Mouse (Mus musculus): ENCODE results near the gene Atp2b4.
"Not testable (repeated sequence)": the region's sequence is repeated elsewhere in the genome, so short reads cannot be mapped to it uniquely, and the experiment has no call there.

The Atp2b4 gene

DNA sequence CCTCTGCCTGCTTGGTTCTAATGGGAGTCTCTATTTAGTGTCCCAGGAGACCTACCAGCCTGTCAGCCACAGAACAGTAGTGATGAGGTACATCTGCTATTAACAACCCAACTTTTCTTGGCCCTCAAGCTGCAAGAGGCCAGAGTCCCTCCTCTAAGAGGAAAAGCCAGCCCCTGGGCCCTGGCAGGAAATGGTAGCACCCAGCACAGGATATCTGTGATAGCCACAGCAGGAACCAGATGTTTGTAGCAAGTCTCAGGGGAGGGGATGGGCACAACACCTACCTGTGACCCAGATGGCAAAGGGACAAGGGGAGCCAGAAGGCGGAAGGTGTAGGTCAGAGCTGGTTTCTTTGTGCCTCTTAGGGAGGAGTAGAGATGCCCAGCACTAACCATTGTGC is 106.0 kb downstream of the Atp2b4 start:
- no peak for DNase-seq (ENCODE audit: low spot score in 2 of 2)

DNA sequence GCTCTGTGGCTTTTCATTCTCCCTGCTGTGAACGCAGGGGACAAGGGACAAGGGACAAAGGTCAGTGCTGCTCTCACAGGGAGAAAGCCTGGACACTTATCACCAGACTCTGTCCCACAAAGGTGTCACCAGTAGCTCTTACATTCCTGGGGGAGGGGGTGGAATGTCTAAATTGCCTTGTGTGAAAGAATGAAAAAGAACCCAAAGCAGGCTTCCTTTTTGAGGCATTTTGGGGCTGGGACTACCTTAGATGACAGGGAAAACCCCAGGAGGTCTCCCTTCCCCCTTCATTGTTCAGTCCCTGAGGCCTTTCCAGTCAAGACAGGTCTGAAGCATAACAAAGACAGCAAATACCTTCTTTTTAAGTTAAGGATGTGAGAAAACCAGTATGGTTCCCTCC is 106.5 kb downstream of the Atp2b4 start:
- no peak for DNase-seq (ENCODE audit: low spot score in 2 of 2)

DNA sequence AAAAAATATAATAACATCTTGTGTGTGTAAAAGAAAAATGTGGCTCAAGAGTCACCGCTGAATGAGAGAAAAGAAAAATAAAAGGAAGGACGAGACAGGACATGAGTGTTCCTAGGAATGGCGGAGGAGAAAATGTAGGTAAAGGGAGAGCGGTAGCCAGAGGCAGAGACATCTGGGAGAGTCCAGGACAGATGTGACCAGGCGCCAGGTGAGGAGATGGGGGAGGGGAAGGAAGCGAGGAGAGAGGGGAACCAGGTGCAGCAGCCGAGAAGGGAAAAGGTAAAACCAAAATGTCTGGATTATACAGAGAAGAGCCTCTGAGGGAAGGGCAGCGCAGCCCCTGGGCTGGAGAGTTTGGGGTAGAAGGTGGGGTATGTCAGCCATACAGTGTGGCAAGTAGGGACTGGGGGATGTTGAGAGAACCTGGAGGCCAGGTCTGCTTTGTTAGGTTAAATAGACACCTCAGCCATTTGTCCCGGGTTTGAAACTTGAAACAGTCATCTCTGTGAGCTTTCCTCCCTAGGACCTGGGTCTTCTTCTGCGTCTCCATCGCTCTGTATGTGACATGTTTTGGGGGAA is 107.2 kb downstream of the Atp2b4 start:
- DNase-seq (ENCODE audit: low spot score in 2 of 2) = no peak

DNA sequence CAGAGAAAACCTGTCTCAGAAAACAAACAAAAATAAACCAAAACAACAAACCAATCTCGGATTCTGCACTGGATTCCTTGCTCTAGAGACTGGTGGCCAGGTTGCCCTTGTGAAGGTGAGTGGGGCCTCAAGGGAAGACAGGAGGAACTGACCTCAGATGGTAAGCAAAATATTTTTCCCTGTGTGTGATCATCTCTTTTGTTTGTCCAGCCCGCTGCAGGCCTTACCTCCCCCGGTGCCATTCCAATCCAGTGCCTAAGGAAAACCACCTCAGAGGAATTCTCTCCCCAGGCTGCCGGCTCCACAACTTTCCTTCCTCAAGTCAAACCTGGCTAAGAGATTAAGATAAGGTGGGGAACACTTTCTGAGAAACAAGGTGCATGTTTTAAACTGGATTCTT is 108.6 kb downstream of the Atp2b4 start:
- DNase-seq (ENCODE audit: low spot score in 2 of 2) = no peak

DNA sequence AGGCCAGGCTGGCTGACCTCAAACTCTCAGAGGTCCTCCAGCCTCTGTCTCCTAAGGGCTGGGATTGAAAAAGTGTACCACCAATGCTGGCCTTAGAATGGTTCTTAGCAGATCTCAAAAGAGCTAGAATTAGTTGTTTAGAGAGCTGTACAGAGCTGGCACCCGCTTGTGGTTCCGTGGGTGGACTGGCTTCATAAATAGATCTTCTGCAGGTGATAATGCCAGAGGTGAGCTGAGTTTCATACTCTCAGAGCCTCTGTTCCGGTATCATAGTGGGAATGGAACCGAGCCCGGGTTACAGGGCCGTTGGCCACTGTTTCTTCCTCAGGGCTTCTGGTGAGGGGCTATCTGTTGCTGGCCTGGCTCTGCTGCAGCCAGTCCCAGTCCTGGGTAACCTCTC is 109.8 kb downstream of the Atp2b4 start:
- no peak for DNase-seq (ENCODE audit: low spot score in 2 of 2)

DNA sequence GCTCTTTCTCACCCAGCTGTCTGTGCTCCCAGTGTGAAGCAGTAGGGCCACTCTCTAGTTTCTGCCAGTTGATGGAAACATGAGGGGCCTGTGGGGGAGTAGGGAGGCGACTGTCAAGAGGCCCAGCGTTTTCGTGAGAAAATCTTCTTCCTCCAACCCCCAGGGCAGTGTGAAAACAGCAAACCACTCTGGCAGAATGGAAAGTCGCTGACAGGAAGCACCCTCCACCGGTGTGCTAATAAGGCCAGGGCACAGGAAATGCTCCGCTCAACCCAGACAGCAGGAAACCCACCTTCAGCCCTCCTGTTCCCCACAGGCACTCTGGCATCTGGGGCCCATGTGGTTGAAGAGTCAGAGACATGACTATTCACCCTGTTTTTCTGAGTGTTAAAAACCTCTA is 110.9 kb downstream of the Atp2b4 start, which contains the start of gene Lax1:
Lax1 (minus strand) TSS at position 212 of the 400 bp plus-strand sequence.
- DNase-seq (ENCODE audit: low spot score in 2 of 2) = no peak

DNA sequence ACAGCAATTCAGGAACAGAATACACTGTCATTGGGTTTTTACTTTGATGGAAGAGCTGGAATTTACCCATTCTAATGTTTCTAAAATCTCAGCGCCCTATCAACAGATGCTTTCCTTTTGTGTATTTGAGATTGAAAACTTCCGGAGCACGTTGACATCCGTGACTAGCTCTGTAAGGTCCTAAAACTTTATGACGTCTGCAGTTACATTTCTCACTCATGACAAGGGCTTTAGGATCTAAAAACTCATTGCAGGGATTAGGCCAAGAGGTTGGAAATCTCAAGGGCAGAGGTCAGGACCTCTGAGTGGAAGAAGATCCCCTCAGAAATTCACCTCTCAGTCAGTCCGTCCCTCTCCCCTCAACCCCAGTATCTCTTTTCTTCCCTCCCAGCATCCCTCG is 112.5 kb downstream of the Atp2b4 start:
- DNase-seq (ENCODE audit: low spot score in 2 of 2) = no peak

DNA sequence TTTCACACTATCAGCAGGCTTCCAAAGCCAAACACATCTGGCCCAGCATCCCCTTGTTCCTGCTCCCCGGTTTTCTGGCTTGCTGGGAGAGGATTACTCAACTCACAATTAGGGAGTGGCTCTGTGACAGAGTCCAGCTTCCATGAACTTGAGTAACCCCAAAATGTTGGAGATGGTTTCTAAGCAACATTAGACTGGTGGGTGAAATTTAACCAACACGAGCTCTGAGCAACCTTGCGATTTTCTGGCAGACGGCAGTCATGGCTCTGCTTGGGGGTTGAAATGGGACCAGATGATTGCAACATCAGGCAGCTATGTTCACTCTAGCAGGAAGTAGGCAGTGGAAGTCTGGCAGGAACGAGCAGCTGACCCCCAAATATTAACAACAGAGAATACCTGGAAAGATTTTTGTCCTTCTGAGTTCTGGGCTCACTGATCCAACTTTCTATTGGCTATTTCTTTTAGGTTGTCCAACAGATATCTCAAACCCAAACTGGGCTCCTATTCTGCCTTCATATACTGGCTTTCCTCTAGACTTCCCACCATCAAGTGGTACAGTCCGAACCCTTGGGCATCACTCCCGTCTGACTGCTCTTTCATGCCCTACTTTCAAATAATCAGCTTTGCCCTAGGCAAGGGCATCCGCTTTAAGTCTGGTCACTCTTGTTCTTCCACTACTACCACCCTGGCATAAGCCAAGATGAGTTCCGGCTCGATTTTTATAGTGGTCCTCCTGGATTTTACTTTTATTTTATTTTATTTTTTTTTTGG is 114.9 kb downstream of the Atp2b4 start:
- DNase-seq (ENCODE audit: low spot score in 2 of 2) = no peak

DNA sequence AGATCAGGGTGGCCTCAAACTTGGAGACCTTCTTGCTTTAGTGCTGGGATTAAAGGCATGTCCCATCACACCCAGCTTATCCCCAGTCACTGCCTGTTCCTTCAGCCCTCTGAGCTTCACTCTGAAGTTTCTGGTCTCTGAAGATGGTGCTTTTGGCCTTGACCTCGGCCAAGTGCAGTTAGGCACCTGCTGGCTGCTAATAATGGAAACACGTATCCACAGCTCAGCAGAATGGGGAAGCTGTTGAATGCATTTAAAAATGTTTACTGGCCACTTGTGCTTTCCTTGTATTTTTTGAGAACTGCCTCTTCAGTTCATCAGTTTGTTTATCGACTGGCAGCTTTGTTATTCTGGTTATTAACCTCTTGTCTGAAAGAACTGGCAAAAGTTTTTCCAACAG is 129.0 kb downstream of the Atp2b4 start:
- DNase-seq (ENCODE audit: low spot score in 2 of 2) = no peak

DNA sequence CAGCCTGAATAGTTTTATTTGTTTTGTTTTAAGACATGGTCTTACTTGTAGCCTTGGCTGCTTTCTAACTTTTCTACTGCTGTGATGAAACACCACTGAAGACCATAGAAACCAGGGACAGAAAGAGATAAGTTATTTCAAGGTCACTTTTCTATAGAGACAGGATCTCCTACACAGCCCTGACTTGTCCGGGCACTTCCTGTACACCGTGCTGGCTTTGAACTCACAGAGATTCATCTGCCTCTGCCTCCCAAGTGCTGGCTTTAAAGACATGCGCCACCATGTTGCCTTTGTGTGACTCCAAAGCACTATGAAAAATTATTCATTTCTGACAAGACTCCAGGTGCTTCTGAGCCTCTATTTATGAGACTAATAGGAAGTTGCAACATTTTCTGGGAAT is 129.6 kb downstream of the Atp2b4 start:
- DNase-seq (ENCODE audit: low spot score in 2 of 2) = no peak

DNA sequence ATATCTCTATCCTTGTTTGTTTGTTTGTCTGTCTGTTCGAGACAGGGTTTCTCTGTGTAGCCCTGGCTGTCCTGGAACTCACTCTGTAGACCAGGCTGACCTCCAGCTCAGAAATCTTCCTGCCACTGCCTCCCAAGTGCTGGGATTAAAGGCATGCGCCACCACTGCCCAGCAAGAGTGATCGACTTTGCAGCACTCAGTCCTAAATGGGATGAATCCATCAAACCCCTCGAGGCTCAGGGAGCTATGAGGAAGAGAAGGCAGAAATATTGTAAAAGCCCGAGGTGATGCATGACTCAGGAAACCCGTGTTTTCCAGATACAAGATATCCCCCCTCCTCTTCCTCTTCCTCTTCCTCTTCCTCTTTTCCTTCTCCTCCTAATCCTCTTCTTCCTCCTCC is 130.1 kb downstream of the Atp2b4 start:
- no peak for DNase-seq (ENCODE audit: low spot score in 2 of 2)

DNA sequence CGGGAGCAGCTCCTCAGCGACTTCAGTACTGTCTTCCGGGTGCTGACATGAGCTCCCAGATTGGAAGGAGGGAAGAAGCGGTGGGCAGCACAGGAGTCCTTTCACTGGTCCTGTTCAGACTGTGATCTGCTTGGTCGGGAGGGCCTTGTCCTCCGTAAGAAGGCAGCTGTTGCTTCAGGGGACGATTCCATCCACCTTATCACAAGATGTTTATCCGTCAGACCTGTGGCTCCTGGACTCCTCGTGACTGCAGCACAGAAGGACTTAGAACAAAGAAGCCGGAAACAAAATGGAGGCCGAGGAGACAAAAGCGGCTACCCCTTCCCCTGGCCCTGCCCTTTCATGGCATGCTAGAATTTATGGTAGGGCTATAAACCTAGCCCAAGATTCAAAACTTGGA is 130.7 kb downstream of the Atp2b4 start:
- DNase-seq (ENCODE audit: low spot score in 2 of 2) = no peak

DNA sequence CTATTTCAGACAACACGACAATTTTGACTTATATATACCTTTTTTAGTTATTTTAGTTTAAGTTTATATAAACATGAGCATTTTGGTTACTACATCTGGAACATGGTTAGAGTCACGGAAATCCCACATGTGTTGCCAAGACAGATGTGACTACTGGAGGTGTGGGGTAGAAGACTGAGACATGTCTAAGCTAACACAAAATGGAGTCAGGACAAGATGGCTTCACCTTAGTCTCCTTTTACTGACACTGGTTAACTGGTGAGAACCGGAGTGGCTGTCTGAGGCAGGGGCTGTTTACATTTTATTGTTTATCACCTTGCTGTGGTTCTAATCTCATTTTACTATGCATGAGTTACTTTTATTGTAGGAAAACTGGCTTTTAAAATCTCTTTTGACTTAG is 132.2 kb downstream of the Atp2b4 start:
- DNase-seq (ENCODE audit: low spot score in 2 of 2) = no peak

DNA sequence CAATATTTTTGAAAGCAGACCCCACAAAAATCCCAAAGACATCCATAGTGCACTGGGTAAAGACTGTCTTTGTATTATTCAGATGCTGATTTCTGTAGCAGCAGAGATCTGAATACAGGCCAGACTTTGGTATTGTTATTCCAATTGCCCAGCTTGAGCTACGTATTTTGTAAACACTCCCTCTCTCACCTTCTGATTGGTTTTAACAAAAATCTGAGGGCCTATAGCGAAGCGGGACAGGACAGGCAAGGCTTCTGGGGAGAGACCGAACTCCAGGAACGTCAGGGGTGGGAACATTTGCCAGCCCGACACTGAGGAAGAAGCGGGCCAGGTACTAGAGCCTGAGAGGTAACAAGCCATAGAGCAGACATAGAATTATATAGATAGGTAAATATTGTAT is 133.1 kb downstream of the Atp2b4 start:
- no peak for DNase-seq (ENCODE audit: low spot score in 2 of 2)

DNA sequence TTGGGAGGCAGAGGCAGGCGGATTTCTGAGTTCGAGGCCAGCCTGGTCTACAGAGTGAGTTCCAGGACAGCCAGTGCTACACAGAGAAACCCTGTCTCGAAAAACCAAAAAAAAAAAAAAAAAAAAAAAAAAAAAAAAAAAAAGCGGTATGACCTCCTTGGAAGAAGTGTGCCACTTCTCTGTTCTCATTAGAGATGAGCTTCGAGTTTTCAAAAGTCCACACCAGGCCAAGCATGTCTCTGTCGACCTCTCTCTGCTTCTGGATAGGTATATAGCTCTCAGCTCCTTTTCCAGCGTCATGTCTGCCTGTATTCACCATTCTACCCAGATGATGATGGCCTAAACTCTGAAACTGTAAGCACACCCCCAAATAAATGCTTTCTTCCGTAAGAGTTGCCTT is 135.1 kb downstream of the Atp2b4 start:
- DNase-seq (ENCODE audit: low spot score in 2 of 2) = not testable (repeated sequence)

DNA sequence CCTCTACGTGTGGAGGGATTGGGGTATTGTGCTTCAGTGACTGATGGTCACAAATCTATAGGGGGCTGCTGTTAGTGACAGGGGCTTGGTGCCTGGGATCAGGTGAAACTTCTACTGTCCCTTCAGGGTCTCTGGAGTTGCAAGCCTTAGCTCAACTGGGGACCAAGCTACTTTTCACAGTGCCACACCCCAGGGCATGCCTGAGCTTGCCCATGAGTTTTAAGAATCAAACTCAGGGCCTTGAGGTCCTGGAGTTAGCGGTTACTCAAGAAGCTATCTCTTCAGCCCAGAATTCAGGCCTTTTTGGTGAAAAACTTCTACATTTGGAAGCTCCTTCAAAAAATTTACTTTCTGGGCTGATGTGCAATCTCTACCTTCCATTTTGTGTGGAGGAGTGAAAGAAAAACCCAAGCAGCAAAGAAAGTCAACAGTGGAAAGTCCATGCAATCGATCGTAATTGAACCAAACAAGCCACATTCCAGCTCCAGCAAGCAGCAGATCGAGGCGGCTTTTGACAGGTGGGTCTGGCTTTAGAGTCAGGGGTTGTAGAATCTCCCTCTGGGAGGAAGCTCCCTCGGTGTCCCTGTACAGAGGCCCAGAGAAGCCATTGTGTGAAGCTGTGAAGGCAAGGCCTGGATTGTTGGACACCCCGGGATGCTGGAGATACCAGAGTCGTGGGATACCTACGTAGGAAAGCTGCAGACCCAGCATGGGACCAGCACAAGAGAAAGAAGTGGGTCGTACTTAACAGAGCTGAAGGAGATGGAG is 136.5 kb downstream of the Atp2b4 start:
- no peak for DNase-seq (ENCODE audit: low spot score in 2 of 2)

DNA sequence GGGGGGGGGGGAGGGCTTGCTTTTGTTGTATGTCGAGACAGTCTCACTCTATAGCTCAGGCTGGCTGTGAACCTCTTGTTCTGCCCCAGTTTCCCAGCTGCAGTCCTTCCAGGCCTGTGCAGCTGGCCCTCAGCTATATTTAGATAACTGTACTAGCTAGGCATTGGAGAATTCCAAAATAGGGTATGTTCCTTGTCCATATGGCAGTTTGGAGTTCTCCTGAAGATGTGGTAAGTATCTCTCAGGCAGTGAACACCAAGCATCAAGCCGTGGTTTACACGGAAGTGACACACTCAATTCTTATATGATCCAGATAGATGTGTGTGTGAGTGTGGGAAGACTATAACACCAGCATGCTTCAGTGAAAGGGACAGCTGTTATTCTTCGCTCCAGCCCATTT is 137.4 kb downstream of the Atp2b4 start:
- DNase-seq (ENCODE audit: low spot score in 2 of 2) = peak in 1 of 2 experiments; percentile 26

DNA sequence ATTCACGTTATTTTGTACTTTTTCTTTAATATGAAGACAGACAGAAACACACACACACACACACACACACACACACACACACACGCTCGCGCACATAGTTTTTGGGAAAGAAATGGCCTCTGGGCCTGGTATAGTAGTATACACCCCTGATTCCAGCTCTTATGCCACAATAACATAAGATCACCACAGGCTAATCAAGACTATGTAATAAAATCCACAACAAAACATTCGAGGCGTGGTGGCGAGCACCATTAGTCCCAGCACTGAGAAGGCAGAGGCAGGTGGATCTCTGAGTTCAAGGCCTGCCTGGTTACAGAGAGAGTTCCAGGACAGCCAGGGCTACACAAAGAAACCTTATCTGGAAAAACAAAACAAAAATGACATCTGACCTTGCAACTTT is 137.9 kb downstream of the Atp2b4 start:
- DNase-seq (ENCODE audit: low spot score in 2 of 2) = no peak

DNA sequence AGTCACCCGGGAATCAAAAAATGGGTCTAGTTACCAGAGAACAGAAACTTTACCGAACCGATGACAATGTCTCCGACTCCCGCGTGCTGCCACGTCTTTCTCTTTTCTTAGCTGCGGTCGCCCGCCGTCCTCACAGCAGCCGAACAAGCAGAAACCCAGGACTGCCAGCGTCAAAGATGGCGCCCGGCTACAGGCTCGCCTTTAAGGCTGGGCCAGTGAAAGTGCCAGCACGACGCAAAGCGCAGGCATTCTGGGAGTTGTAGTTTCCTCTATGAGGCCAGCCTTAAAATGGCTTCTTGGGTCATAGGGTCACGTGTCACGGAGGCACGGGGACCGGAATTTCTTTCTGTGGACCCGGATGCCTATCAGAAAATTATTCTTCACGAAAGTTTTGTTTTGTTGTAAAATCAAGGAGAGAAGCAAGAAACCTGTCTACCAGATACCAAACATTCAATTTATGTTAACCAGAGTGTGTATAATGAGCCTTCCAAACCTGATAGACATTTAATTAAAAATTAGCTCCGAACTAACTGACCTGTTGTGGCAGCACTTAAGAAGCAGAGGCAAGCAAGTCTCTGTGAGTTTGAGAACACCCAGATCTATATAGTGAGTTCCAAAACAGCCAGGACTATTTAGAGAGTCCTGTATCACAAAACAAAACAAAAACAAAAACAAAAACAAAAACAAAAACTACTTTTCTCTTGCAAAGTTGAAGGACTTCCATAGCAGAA is 139.5 kb downstream of the Atp2b4 start, which contains the start of gene Gm38394:
Gm38394 (minus strand) TSS at position 116 of the 731 bp plus-strand sequence.
- peak; percentile 92 for DNase-seq (ENCODE audit: low spot score in 2 of 2)

DNA sequence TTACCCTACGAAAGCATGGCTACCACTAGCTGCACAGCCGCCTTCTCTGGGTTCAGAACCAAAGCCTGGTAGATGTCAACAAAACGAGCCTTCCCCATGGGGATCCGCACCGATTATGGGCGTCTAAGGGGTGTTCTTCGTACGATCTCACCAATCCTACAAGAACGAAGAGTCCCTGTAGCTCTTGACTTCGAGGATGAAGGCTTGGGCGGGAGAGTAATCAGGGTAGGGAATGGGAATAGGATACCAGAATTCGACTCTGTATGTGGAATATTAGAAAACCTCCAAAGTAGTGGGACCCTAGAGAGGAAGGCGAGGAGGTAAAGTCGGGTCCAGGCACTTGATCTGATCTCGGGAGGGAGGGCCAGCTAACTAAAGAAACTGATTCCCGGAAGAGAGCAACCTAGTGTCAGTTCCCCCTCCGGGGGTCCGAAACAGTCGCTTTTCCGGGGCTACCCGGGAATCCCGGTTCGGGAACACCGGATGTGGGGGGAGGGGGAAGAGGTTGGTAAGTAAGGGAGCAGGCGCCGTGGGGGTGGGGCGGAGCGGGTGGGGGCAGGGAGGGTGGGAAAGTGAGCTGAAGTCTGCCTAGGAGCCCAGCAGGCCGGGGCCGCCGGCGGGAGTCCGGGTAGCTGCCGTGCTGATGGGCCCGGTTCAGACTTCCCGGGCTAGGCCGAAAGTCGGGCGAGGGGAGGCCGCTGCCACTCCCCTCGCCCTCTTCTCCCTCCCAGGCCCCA is 140.2 kb downstream of the Atp2b4 start, which contains the start of gene Zbed6:
Zbed6 (minus strand) TSS at position 420 of the 737 bp plus-strand sequence.
- DNase-seq (ENCODE audit: low spot score in 2 of 2) = peak; percentile 72 to 85

DNA sequence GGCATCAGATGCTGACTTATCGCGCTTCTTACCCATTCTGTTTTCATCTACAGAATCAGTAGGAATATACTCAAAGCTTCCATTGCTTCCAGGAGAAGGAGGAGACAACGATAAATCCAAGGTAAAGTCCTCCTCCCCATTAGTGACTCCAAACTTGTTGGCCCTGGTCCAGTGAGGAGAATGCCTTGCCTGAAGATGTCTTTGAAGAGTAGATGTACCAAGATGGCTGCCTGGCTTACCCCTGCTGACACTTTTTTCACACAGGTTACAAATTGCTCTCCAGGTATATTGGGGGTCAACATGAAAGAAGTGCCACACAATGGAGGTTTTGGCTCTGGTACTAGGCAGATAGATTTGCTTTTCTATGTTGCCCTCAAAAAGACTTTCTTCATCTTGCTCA is 142.0 kb downstream of the Atp2b4 start:
- DNase-seq (ENCODE audit: low spot score in 2 of 2) = no peak

All from frontal cortex, postnatal 10 days (tissue).